Mouse (Mus musculus) adipose tissue, adult 10 weeks (tissue): ENCODE results near the gene Gpr157. TPM values are rescaled to one million over a fixed set of nuclear protein-coding genes. Genes with fewer than 3 reads are reported as not detected.

Experiments
- polyA plus RNA-seq: library from polyadenylated mRNA; stranded (reverse); fragments of 350-450 nt; fragmentation: Illumina TruSeq; extraction: RNeasy Lipid Tissue Mini Kit (QIAGEN cat#74804); gene quantifications from one replicate; pipeline ENCODE4 v1.2.3, GENCODE M21; 2014; ENCODE audit warnings: low read depth, low replicate concordance

The Gpr157 gene
- 6.5 TPM for polyA plus RNA-seq

DNA sequence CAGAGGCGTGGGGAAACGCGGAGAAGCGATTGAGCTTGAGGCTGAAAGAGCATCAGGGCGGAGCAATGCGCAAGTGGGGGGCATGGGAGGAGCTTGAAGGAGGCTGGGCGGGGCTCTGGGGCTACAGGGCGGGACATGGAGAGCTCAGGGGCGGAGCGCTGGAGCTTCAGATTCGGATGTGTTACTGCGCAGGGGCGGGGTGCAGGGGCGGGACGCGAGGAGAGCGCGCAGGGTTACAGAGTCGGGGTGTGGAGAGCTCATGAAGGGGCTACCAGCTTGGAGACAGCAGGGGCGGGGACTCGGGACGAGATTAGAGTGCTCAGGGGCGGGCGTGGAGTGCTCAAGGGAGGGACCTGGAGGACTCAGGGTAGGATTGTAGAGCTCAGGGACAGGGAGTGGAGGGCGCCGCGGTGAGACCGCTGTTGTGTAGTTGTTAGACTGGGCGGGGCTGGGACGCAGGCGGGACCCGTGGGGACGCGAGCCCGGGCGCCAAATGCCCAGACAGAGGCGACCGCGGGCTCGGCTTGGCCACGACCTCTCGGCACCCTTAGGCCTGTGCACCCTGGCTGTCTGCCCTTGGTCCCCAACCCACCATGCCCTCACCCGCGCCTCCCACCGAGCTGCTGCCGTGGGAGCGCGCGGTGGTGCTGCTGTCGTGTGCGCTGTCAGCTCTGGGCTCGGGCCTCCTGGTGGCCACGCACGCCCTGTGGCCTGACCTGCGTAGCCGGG lies at the start of gene Gpr157:
TSS of gene Gpr157 (plus strand) at position 205 of the 729 bp plus-strand sequence.

DNA sequence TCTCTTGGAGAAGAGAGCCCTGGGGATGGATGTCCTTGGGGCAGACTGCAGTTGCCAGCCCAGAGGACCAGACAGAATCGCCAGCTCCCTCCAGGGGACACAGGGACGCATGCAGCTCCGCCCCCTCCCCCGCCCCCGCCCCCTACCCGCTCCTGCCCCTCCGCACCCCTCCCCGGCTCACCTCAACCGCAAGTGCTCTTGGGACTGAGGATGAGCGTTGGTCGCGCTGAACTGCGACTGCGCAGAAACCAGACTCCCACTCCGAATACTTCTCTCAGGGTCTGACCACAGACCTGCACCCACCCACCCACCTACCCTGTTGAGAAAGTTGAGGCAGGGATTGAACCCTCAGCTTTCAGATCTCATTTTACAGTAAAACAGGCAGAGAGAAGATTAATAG lies 31.9 kb downstream of the Gpr157 start, which contains the start of gene Slc2a5:
TSS of gene Slc2a5 (plus strand) at position 229 of the 400 bp plus-strand sequence.

Other genes starting within 250 kb of the Gpr157 start
- 24.2 TPM for gene Spsb1, start 132.3 kb upstream of the Gpr157 start, polyA plus RNA-seq
- 140 TPM for gene H6pd, start 78.3 kb upstream of the Gpr157 start, polyA plus RNA-seq
- gene Slc2a5, start 31.9 kb downstream of the Gpr157 start, polyA plus RNA-seq = 24.8 TPM
- gene Slc2a7, start 61.6 kb downstream of the Gpr157 start, polyA plus RNA-seq = not detected
- not detected for gene Car6, start 114.0 kb downstream of the Gpr157 start, polyA plus RNA-seq
- gene Eno1, start 149.4 kb downstream of the Gpr157 start, polyA plus RNA-seq = 314 TPM
- 61.4 TPM for gene Rere, start 194.3 kb downstream of the Gpr157 start, polyA plus RNA-seq